Mouse (Mus musculus): ENCODE data around the gene Bdh1. TPM values are rescaled to one million over a fixed set of nuclear protein-coding genes. Genes with fewer than 3 reads are reported as not detected.

Bdh1 gene
- total RNA-seq, 1 experiment from 2014 or later, result 3.1 TPM

DNA sequence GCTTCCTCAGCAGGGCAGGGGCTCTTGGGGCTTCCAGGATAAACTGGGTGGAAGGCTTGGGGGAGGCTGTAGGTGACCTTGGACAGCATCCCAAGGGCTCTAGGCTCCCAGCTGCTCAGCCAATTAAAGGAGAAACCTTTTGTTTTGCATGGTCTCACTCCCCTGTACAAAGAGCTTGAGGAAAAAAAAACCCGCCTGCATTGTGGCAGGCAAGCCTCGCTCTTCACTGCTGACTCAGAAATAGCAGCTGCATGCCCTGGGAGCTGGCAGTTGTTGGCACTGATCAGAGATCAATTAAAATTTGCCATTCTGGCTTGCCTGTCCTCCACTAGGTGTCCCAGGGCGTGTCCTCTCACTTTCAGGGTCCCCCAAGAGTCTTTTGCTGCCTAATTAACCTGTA lies 67.0 kb downstream of the Bdh1 start:
- no peak for ATAC-seq (replicated peaks in 1 of 2; ENCODE audit: insufficient read depth in 1 of 2, low FRiP score in 2 of 2, low TSS enrichment in 1 of 2, low read depth in 1 of 2, poor library complexity in 2 of 2, severe bottlenecking in 2 of 2)

- no peak for ATAC-seq (replicated peaks in 1 of 2; ENCODE audit: insufficient read depth in 1 of 2, low FRiP score in 2 of 2, low TSS enrichment in 1 of 2, low read depth in 1 of 2, poor library complexity in 2 of 2, severe bottlenecking in 2 of 2)
Measured at GRCm38 (mm10) chr16:31490967-31491366, 68.9 kb downstream of the Bdh1 start.

DNA sequence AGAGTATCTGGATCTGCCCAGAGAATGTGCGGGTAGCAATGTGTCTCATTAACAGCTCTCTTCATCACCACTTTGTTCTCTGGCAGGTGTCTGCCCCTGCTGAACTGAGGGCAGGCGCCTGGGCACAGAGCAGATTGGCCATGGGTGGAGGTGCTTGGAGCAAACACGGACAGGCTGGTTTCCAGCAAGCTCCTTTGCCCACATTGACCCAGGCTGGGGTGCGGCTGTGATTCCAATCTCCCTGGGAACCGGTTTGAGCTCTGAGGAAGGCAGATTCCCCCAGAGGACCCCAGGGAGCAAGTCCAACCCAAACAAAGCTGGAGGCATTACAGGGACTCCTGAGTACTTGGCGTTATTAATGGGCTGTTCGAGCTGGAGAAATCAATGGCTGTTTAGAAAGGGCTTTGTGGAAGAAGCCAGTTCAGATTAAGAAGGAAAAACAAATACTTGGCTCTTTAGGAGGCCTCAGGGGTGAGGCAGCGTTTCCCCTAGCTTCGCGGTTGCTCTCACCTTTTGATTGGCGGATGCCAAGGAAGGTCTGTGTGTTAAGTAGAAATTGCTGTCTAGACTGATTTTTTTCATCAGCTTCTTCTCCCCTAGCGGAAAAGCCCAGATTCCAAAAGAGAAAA lies 71.0 kb downstream of the Bdh1 start:
- ATAC-seq (replicated peaks in 1 of 2; ENCODE audit: insufficient read depth in 1 of 2, low FRiP score in 2 of 2, low TSS enrichment in 1 of 2, low read depth in 1 of 2, poor library complexity in 2 of 2, severe bottlenecking in 2 of 2), result no peak

DNA sequence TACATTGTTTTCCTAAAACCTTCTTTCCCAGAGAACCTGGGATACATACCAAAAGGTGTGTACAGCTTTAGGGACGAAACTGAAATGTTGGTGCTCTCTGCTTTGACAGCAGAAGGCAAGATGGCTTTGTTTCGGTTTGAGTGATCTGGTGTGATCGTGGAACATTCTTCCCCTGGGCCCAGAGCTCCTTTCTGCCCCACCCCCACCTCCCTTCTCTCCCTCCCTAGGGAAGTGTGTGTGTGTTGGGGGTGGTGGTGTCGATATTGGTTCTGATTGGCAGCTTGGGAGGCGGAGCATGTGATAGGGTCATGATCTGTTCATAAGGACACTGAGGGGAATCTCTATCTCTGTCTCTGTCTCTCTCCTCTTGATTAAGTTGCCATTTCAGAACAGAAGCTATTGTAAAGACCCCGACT lies 71.5 kb downstream of the Bdh1 start:
- no peak for ATAC-seq (replicated peaks in 1 of 2; ENCODE audit: insufficient read depth in 1 of 2, low FRiP score in 2 of 2, low TSS enrichment in 1 of 2, low read depth in 1 of 2, poor library complexity in 2 of 2, severe bottlenecking in 2 of 2)

- no peak for ATAC-seq (replicated peaks in 1 of 2; ENCODE audit: insufficient read depth in 1 of 2, low FRiP score in 2 of 2, low TSS enrichment in 1 of 2, low read depth in 1 of 2, poor library complexity in 2 of 2, severe bottlenecking in 2 of 2)
Measured at GRCm38 (mm10) chr16:31493991-31494390, 71.9 kb downstream of the Bdh1 start.

- no peak for ATAC-seq (replicated peaks in 1 of 2; ENCODE audit: insufficient read depth in 1 of 2, low FRiP score in 2 of 2, low TSS enrichment in 1 of 2, low read depth in 1 of 2, poor library complexity in 2 of 2, severe bottlenecking in 2 of 2)
Measured at GRCm38 (mm10) chr16:31495356-31495755, 73.3 kb downstream of the Bdh1 start.

GRCm38 (mm10) chr16:31495769-31496168 lies 73.7 kb downstream of the Bdh1 start:
- no peak for ATAC-seq (replicated peaks in 1 of 2; ENCODE audit: insufficient read depth in 1 of 2, low FRiP score in 2 of 2, low TSS enrichment in 1 of 2, low read depth in 1 of 2, poor library complexity in 2 of 2, severe bottlenecking in 2 of 2)

DNA sequence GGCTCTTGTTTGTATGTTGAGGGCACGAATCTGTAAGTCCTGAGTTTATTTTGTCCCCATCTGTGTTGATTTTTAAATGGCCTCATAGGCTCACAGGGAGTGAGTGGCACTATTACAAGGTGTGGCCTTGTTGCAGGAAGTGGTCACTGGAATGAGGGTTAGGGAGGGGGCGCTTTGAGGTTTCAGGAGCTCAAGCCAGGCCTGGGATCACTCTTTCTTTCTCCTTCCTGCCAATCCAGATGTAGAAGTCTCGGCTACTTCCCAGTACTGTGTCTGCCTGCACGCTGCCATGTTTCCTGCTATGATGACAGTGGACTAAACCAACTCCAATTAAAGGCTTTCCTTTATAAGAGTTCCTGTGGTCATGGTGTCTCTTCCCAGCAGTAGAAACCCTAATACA lies 76.3 kb downstream of the Bdh1 start:
- ATAC-seq (replicated peaks in 1 of 2; ENCODE audit: insufficient read depth in 1 of 2, low FRiP score in 2 of 2, low TSS enrichment in 1 of 2, low read depth in 1 of 2, poor library complexity in 2 of 2, severe bottlenecking in 2 of 2), result no peak

DNA sequence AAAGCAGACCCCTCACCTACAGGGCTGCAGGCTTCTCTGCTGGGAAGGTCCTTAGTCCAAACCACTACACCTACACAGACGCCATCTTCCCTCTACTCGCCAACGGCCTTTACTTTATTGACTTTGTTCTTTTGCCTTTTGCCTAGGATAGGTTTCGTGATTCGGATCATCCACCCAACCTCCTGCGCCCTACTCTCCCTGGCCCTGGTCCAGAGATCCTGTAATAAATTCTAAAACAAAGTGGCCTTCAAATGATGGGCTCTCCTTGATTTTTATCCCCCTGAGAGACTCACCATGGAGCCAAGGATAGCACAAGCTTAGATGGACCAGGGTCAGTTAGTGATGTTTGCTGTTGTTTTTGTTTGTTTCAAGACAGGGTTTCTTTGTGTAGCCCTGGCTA lies 76.9 kb downstream of the Bdh1 start:
- ATAC-seq (replicated peaks in 1 of 2; ENCODE audit: insufficient read depth in 1 of 2, low FRiP score in 2 of 2, low TSS enrichment in 1 of 2, low read depth in 1 of 2, poor library complexity in 2 of 2, severe bottlenecking in 2 of 2), result no peak

DNA sequence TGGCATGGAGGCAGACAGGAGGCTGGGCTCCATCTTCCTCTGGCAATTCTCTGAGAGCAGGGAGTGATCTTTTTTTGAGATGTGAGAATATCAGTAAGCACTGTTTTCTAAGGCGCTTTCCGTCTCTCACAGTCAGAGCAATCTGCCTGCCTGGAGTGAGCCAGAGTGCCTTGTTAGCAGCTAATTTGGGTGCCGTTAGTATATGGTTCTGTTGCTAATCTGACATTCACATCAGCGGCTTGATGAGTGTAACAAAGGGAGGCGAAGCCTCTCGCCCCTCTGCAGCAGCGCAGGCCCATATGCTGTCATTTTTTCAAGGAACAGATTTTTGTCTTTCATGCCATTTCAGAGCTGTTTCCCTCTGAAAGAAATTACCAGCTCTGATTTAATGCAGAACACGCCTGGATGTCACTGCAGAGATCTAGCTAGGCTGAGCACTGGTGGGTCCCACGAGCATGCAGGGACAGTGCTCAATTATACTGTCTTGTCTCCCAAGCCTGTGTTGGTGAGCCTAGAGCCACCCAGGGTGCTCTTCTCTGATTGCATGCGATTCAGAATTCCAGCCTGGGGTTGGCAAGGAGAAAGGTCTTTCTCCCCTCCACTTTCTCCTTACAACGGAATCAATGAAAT lies 77.7 kb downstream of the Bdh1 start:
- no peak for ATAC-seq (replicated peaks in 1 of 2; ENCODE audit: insufficient read depth in 1 of 2, low FRiP score in 2 of 2, low TSS enrichment in 1 of 2, low read depth in 1 of 2, poor library complexity in 2 of 2, severe bottlenecking in 2 of 2)

DNA sequence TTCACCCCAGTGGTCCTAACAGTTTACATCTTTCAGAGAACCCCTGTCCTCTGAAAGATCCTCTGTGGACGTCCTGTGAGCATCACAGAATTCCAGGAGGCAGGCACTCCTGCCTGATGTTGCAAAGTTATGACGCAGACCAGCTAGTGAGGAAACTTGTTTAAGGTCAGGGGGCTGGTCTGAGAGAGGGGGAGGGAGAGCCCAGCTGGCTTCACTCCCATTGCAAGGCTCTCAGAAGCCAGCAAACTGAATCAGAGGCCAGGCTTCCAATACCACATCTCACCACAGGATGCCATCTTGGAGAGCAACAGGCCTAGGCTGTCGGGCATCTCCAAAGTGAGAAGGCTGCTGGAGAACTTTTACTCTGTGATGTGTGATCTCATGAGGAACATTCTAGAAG lies 78.5 kb downstream of the Bdh1 start:
- no peak for ATAC-seq (replicated peaks in 1 of 2; ENCODE audit: insufficient read depth in 1 of 2, low FRiP score in 2 of 2, low TSS enrichment in 1 of 2, low read depth in 1 of 2, poor library complexity in 2 of 2, severe bottlenecking in 2 of 2)

DNA sequence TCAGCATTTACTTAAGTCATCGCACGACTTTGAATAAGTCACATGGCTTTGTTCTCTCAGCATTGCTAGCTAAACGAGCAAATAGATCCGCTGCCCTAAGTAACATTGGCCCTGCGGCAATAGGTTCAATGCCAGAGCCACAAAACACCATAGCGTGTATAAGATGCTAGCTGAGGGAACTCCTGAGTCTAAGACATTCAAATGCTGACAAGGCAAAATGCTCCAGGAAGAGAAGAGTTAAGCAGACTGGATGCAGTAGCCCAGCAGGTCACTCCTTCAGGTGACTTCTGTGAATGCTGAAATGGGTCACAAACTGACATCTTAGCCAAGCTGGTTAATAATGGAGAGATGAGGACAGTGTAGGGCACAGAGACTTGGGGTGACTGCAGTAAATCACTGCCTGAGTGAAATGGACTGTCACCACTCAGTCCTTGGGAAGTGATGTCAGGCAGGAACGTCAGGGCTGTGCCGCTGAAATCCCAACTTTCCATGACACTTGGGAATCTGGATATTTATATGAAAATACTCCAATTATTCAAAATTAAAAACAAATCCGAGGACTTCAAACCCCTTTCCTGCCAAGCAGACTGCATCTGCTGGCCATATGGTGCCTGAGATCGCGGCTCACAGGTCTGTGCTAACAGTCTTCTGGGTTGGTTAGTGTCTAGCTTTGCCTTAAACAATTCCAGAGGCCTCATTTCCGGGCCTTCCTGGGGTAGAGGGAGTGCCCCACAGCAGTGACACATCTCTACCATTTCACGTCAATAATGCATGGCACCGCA lies 79.1 kb downstream of the Bdh1 start:
- ATAC-seq (replicated peaks in 1 of 2; ENCODE audit: insufficient read depth in 1 of 2, low FRiP score in 2 of 2, low TSS enrichment in 1 of 2, low read depth in 1 of 2, poor library complexity in 2 of 2, severe bottlenecking in 2 of 2), result no peak

DNA sequence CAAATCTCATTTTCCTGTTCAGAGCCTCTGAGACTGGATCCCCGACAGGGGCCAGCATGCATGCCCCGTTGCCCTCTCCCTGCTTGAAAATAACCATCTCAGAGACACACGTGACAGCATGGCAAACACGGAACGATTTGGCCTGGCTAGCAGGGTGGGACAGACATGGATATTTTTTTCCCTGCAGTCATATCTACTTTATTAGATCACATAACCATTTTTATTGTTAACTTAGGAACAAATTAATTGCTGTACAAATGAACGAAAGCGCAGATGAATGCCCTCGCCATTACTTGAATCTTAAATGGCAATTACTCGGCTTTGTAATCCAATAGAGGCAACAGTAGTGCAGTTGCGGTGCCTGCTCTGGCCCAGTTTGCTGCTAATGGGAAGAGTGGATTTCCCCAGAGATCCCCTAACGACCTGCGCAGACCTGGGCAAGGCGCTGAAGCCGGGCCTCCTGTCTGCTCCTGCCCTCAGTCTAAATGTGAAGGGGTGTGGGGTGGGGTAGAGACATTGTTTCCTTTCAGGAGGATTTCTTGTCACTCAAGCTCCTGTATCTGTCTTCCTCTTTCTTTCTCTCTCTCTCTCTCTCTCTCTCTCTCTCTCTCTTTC lies 79.8 kb downstream of the Bdh1 start:
- no peak for ATAC-seq (replicated peaks in 1 of 2; ENCODE audit: insufficient read depth in 1 of 2, low FRiP score in 2 of 2, low TSS enrichment in 1 of 2, low read depth in 1 of 2, poor library complexity in 2 of 2, severe bottlenecking in 2 of 2)

DNA sequence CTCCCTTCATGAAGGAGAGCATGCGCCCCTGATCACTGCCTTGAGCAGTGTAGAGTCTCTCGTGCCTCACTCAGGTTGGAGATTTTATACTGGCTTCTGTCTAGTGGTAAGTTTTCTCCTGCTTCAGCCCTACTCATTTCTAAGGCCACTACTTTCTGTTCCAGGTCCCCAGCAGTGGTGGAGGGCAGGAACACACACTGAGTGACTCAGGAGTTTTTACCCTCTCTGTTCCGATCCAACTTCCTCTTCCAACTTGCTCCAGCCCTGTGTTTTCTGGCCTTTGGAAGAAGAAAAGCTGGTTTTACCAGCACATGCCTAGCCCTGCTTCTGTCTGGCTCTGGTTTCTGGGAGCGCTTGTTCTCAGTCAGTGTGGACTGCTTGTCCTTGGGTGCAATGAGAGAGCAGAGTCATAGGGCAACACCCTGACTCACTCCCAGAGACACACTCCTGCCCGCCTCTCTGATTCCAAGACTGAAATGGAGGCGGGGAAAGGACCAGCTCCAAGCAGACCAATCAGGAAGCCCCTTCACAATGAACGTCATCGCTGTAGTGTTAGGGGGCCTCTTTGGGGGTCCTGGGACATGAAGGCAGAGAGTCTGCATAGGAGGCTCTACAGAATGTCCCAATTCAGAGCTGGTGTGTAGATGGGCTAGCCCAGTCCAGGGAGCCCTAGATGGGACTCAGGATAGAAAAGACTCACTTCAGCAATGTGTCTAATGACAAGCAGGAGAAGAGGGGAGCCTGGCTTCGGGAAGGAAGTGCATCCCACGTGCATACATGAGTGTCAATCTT lies 84.8 kb downstream of the Bdh1 start:
- ATAC-seq (replicated peaks in 1 of 2; ENCODE audit: insufficient read depth in 1 of 2, low FRiP score in 2 of 2, low TSS enrichment in 1 of 2, low read depth in 1 of 2, poor library complexity in 2 of 2, severe bottlenecking in 2 of 2), result peak; percentile 47 to 66; a peak in 2 of 4 replicates

- no peak; a peak in 1 of 4 replicates for ATAC-seq (replicated peaks in 1 of 2; ENCODE audit: insufficient read depth in 1 of 2, low FRiP score in 2 of 2, low TSS enrichment in 1 of 2, low read depth in 1 of 2, poor library complexity in 2 of 2, severe bottlenecking in 2 of 2)
Measured at GRCm38 (mm10) chr16:31507457-31507755, 85.3 kb downstream of the Bdh1 start.

DNA sequence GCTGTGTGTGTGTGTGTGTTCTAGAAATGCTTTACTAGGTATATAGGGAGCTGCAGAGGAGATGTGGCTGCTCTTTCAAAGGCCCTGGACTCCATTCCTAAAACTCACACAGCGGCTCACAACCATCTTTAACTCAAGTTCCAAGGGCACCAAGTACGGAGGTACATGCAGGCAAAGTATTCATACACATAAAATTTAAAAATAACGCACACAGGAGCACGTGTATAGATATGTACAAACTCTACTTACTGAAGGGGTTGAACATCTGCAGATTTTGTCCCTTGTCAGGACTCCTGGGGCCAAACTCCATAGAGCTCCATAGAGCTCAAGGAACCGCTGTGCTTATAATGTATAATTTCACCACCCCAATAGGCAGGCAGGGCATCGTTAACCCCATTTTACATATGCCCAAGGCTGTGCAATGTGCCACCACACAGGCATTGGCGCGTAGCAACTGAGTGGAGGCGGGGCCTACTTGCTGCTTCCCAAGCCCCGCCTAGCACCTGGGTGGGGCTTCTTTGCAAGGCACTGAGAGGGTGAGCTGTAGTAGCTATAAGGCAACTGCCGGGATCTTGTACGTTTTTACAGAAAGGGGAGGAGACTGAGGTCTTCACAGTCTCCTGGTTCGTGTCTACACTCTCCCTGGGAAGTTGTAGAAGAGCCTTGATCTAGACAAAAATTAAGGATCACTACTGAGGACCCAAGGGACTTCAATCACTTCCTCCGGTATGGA lies 85.9 kb downstream of the Bdh1 start:
- ATAC-seq (replicated peaks in 1 of 2; ENCODE audit: insufficient read depth in 1 of 2, low FRiP score in 2 of 2, low TSS enrichment in 1 of 2, low read depth in 1 of 2, poor library complexity in 2 of 2, severe bottlenecking in 2 of 2), result no peak

All from hematopoietic stem cell, adult 5-6 weeks (primary cell).